Mouse (Mus musculus): ENCODE results near the gene Mccc2.

Gene Mccc2

GRCm38 (mm10) chr13:99939320-99939671 lies 76.1 kb downstream of the Mccc2 start:
- no peak for DNase-seq (ENCODE audit: low spot score in 2 of 2)

- DNase-seq (ENCODE audit: low spot score in 2 of 2), result no peak
Measured at GRCm38 (mm10) chr13:99938606-99939319, 76.7 kb downstream of the Mccc2 start.

GRCm38 (mm10) chr13:99937741-99938140 lies 77.7 kb downstream of the Mccc2 start:
- no peak for DNase-seq (ENCODE audit: low spot score in 2 of 2)

- DNase-seq (ENCODE audit: low spot score in 2 of 2), result no peak
Measured at GRCm38 (mm10) chr13:99932406-99932805, 83.0 kb downstream of the Mccc2 start.

GRCm38 (mm10) chr13:99931502-99931901 lies 83.9 kb downstream of the Mccc2 start:
- no peak for DNase-seq (ENCODE audit: low spot score in 2 of 2)

- DNase-seq (ENCODE audit: low spot score in 2 of 2), result no peak
Measured at GRCm38 (mm10) chr13:99926249-99926648, 89.2 kb downstream of the Mccc2 start.

GRCm38 (mm10) chr13:99915632-99916031 lies 99.8 kb downstream of the Mccc2 start:
- DNase-seq (ENCODE audit: low spot score in 2 of 2), result no peak

- no peak for DNase-seq (ENCODE audit: low spot score in 2 of 2)
Measured at GRCm38 (mm10) chr13:99900965-99901364, 114.5 kb downstream of the Mccc2 start, which contains the start of gene Cartpt. Gene Cartpt, minus strand, starts transcription at chr13:99901091.

- DNase-seq (ENCODE audit: low spot score in 2 of 2), result no peak
Measured at GRCm38 (mm10) chr13:99900557-99900892, 114.9 kb downstream of the Mccc2 start.

GRCm38 (mm10) chr13:99899670-99900556 lies 115.5 kb downstream of the Mccc2 start:
- no peak for DNase-seq (ENCODE audit: low spot score in 2 of 2)

- DNase-seq (ENCODE audit: low spot score in 2 of 2), result no peak
Measured at GRCm38 (mm10) chr13:99898816-99899215, 116.6 kb downstream of the Mccc2 start.

All from right cerebral cortex, postnatal 36 days (tissue).